Mouse (Mus musculus) c-Kit-positive CD71-negative TER-119-negative erythroid progenitor cells, embryonic 14.5 days (primary cell): ENCODE measurements around the gene Cars2.
A peak's percentile ranks its signal among the peaks of the same experiment; 100 is the strongest.
"Not testable (repeated sequence)": the region's sequence is repeated elsewhere in the genome, so short reads cannot be mapped to it uniquely, and the experiment has no call there.

ENCODE experiments used
- DNase-seq: peaks from one replicate; pipeline ENCODE4 v3.0.0-alpha.2; 2013; ENCODE audit warnings: low read depth

The Cars2 gene

DNA sequence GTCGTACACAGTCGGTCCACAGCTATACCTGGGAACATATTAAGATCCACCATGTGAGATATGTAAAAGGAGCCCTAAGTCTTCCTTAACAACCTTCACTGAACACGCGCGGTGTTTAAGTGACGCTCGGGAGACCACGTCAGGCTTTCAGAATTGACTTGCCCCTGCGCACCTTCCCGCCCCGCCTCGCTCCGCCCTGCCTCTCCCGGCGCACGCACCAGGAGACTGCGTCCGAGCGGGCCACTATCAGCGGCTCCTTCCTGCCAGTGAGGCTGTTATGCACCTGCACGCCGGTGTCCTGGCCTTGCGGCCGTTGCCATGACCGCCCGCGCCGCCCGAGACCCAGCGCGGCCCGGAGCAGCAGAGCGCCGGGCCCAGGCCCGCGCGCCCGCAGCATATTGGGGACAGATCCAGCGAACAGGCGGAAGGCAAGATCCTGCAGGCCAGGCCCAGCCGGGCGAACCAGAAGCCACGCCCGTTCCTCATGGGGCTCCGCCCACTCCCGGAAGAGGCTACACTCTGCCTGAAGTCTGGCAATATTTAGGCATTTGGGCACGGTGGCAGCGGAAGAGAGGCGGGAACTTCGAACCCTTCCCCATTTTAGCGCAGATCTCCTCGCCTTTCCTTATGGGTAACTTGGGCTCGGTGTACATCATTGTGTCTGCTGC lies at the start of gene Cars2:
Gene Cars2 (minus strand): TSS at position 503 of the 668 bp plus-strand sequence.
- DNase-seq = peak; percentile 88

DNA sequence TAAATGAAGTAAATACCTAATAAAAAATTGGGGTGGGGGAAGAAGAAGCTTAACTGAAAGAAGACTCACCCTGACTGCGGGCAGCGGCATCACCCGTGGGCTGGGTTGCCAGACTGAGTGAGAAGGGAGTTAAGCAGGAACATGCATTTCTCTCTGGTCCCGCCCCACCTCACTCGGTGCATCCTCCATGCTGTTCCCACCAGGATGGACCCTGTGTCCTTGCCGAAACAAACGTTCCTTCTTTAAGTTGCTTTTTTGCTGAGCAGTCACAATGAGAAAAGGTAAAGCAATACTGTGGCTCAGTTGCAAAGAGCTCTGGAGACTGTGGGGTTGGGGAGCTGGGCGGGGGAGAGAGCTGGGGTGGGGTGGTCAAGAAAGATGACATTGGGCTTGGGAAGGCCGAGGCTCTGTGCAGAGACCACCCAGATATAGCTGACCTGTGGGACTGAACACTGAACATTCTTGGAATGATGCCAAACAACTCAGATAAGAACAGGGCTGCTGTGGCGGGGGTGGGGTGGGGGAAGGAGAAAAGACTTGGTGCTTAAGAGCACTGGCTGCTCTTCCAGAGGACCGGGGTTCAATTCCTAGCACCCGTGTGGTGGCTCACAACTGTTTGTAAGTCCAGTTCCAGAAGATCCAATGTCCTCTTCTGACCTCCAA lies 42.8 kb upstream of the Cars2 start:
- no peak for DNase-seq

DNA sequence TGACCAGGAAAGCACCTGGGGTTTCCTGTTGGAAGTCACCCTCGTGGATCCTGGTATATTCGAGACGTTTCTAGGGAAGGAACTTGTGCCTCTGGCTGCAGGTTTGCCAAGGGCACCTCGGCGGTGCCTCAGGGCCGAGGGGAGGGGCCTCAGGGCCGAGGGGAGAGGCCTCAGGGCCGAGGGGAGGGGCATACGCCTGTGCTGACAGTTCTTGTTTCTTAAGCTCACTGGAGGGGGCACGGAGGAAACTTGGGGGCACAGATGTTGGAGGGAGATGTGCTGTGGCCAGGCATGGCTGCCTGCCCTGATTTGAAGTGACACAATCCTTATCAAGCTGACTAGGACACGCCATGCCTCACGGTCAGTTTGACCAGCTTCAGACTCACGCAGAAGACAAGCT lies 41.7 kb upstream of the Cars2 start:
- peak; percentile 36 for DNase-seq

DNA sequence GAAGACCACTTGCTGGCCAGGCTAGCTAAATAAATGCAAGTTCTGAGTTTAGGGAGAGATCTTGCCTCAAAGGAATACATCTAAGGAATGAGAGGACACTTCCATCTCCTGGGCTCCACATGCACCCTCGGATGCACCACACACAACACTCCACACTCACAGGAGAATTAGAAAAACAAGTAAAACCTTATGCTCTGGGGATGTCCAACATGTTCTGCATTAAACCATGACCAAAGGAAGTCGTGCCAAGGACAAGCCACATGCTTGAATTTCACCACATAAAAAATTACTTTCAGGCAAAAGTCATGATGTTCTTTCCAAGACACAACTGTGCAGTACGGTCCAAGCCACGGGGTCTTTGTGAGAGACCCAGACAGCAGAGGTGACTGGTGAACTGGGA lies 41.3 kb upstream of the Cars2 start:
- DNase-seq = no peak

DNA sequence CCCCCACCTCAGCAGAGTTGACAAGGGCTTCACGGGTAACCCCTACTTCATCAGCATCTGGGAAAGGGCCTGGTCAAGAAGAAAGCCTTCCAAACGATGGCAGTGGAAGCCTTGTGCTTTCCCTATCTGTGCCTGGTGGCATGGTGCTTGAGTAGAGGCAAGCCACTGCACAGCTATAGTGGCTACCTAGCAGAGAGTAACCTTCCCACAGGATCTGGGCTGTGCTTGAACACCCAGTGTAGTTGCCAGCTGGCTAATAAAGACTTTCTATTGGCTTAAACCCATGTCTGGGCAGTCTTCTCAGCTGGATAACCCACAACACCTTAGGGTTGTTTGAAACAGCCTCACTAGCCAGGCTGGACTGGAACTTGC lies 35.8 kb upstream of the Cars2 start:
- no peak for DNase-seq

DNA sequence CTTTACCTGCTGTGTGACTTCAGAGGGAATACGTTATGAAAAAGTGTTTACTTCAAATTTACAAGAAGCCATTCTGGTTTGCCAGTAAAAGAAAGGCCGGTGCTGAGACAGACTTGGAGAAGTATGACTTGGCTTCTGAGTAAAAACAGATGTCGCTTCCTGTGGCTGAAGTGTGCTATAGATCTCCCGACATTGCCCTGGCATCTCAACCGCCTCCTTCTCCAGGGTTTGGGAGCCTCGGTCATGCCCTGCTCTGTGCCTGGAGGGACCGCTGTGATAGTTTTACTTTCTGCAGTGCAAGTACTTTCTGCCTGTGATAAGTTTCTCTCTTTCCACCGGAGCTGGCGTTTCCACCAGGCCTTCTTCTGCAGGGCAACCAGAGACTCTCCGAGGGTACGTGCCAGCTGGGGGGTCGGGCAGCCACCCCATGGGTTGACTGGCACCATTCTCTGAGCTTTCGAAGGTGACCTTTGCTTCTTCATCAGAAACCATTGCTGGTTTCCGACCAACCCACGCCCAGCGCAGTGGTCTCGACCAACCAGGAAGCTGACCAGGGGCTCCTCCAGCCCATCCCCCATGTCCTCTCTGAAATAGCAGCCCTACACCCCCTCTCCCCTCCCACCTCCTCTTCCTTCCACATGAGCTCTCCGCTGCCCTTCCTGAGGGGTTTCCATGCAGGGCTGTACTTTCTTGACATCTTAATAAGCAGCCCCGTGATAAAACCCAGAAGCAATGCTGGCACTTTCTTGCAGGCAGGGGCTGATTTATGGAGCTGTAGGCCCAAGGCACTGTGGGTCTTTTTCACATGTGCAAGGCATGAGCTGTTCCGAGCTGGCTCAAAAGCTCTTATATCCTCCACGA lies 35.2 kb upstream of the Cars2 start:
- no peak for DNase-seq

DNA sequence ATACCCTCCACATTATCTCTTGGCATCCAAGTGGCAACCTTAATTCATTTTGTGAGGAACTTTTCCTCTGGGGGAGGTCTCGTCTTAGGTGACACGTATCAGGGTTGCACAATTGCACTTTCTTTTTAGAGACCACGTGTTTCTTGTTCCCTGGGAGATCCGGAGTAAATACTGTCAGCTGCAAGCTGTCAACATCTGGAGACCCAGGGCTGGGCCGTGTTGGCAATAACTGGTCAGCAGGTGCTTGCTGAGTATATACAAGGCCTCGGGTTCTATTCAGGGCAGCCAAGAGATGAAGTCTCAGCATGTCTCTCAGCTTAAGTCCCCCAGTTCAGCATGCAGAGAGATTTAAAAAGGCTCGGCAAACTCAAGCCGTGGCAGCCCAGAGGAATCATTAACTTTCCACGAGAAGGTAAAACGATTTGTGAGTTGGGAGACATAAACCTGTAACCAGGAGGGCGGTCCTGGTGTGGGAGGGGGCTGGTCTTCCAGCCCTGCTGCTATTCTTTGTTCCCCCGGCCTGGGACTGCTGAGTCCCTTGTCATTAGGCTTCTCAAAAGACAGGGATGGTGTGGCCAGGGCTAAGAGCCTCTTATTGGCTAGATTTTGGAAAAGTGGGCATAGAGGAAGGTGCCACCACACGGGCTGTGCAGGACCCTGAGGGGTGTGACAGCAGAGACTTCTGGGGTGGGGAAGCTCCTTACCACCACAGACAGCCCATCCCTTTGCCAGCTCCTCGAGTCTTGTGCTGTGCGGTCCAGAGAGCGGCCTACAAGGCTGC lies 25.2 kb upstream of the Cars2 start:
- DNase-seq = no peak

DNA sequence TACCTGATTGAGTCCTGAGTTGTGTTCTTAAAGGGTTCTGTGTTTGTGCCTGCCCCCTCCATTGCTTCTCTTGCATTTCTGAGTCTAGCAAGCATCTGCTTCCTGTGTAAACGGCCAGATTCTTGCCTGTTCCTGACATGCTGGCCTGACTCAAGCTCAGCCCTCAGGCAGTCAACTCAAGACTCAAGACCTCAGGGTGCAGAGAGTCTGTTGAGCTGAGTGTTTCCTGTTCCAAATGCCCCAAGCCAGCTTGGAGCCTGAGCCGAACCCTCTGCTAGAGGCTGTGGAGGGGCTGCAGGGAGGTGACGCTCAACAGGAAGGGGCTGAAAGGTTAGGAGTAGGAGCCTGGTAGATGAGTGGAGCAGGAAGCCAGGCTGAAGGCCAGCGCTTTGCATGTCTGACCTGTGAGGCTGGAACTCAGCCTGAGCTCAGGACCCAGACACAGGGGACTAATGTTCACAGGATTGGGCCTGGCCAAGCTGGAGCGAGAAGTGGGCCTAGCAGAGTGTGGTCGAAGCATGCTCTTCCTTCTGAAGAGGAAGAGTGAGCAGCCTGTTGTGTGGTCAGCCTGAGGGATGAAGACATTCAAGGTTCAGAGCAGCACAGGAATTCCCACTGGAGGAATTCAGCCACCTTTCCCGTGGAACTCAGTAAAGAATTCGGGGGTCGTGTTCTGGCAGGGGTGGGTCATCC lies 24.5 kb upstream of the Cars2 start:
- DNase-seq = no peak

DNA sequence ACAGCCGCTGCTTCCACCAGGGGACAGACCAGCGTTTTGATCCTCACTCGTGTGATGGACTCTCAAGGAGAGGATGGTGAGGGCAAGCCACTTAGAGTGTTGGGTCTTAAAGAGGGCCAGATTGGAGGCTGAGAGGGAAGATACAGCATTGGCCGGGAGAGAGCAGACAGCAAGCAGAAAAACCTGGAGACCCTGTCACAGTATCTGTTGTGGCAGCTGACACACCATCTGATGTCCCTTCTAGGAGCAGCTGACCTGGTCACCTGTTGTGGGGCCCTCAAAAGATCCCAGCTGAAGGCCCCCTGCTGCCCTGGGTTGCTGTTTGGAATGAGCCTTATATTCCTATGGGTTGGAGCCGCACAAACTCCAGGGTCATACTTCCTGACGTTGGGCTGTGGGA lies 21.8 kb upstream of the Cars2 start:
- no peak for DNase-seq

DNA sequence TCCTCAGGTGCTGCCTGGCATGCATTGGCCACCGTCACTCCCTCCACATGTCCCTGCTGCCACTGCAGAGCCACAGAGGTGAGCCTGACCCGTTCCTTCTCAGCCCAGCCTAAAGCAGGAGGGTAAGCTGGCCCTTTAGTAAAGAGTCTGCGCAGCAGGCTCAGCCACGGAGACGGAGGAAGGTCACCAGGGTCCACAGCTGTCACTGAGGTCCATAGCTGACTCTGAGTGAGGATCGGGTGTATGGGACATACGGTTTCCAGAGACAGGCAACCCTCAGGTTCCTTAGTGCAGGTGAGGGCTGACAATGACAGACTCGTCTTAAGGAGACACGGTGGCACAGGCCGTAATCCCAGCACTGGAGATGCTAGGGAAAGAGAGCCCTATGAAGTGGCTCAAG lies 21.4 kb upstream of the Cars2 start:
- no peak for DNase-seq

DNA sequence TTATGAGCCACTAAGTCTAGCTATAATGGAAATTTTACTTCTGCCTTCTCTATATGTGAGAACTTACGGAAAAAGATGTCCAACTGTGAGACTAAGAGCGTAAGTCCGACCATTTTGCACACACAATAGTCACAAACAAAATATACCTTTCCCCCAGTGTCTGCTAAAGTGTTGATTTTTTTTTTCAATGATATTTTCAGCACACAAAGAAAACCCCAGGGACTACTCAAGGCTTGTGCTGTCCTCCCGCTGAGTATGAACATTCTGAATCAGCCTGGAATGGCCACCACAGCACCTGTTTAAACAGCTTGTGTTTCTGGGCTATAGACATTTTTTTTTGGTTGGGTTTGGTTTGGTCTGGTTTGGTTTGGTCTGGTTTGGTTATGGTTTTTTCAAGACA lies 20.2 kb upstream of the Cars2 start:
- DNase-seq = no peak

DNA sequence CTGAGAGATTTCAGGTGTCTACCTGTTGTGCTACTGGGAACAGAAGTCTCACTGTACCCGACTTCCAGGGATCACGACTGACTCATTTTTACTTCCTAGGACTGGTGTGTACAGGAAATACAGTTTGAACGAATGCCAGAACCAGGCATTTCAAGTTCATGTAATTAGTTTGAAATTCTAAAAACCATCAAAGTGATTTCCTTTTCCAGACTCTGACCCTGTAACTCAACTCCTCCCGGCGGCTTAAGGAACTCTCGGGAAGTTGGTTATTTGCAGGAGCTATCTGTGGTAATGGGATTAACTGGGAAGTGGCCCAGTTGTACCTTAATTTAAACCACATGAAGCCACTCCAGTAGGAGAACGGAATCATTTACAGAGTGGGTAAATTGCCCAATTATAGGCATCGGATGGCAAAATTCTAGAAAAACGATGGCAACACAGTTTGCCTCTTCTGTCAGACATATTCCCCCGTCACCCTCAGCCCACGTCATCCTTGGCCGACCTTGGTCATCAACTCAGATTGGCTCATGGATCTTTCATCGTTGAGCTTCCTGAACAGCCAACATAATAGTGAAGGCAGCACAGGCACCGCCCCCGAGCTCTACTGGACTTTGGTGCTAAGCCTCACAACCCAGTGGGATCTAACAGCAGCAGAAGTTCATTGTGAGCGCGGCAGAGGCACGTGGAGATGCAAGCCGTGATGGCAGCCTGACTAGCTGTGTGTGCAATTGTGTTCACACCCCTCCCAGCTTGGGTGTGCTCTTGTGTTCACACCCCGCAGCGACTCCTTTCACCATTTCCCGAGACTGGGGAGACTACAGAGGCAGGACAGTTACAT lies 18.9 kb upstream of the Cars2 start:
- no peak for DNase-seq

DNA sequence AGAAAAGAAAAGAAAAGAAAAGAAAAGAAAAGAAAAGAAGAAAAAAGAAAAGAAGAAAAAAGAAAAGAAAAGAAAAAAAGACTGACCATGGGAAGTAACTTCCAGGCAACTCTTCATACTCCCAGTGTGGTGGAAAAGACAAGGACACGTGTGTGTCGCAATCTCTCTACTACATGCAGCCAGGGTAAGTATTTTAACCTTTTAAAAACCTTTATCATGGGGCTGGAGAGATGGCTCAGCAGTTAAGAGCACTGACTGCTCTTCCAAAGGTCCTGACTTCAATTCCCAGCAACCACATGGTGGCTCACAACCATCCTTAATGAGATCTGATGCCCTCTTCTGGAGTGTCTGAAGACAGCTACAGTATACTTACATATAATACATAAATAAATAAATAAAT lies 17.6 kb upstream of the Cars2 start:
- DNase-seq = not testable (repeated sequence)

DNA sequence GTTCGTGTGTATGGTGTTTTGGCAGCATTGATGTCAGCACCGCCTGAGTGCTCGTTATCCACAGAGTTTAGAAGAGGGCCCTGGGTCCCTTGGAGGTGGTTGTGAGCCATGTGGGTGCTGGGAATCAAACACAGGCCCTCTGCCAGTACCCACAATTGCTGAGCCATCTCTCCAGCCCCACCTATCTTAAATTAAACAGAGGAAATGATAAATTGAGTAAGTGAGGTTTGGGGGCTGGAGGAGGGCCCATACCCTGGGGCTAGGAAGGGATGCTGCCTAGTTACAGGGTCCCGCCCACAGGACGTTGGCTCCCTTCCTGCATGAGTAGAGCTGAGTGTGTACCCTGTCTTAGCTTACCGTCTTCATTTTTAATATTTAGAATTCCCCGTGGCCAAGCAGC lies 14.1 kb upstream of the Cars2 start:
- DNase-seq = no peak

DNA sequence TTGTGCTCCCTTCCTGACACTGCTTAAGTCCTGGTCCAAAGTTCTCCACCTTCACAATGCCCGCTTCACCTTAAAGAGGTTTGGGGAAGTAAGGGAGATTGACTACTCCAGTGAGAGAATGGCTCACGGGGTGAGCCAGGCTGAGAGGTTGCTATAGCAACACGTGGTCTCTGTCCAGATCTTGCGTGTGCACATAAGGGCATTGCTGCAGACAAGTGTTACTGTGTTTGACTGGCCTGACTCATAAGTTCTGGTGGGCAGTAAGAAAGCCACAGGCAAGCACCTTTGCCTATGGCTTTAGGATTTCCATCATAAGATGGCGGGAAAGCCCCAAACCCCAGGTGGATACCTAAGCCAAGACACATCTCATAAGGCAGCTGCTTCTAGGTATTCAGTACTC lies 13.7 kb upstream of the Cars2 start:
- no peak for DNase-seq

DNA sequence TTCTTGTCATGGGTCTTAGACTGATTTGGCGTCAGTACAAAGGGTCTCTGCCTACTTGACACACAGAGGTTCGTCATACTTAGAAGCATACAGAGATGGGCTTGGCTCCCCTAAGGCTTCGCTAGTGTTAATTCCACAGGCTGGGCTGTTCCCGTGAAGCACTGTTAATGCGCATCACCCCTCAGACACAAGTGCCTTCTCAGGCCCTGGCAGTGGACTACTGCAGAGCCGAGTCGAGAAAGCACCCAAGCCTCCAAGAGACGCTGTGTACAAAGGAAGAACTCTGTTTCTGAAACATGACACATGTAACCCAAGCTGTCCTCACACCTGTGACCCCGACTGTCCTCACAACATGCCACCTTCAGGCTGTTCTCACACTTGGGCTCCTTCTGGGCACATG lies 9.6 kb upstream of the Cars2 start:
- no peak for DNase-seq

DNA sequence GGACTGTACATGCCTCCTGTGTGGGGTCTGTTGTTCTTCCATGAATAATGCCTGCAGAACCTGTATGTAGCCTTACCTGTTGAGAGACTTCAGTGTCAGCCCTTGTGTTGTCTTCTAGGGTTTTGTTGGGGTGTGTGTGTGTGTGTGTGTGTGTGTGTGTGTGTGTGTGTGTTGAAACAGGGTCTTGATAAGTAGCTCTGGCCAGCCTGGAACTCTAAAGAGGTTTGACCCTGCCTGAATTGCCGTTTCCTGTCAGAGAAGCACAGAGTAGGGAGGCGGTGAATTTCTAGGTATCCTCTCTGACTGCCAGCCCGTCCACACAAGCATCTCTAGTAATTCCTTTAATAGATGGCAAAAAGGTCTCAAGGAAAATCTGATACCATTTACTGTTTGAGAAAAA lies 8.9 kb upstream of the Cars2 start:
- DNase-seq = no peak

DNA sequence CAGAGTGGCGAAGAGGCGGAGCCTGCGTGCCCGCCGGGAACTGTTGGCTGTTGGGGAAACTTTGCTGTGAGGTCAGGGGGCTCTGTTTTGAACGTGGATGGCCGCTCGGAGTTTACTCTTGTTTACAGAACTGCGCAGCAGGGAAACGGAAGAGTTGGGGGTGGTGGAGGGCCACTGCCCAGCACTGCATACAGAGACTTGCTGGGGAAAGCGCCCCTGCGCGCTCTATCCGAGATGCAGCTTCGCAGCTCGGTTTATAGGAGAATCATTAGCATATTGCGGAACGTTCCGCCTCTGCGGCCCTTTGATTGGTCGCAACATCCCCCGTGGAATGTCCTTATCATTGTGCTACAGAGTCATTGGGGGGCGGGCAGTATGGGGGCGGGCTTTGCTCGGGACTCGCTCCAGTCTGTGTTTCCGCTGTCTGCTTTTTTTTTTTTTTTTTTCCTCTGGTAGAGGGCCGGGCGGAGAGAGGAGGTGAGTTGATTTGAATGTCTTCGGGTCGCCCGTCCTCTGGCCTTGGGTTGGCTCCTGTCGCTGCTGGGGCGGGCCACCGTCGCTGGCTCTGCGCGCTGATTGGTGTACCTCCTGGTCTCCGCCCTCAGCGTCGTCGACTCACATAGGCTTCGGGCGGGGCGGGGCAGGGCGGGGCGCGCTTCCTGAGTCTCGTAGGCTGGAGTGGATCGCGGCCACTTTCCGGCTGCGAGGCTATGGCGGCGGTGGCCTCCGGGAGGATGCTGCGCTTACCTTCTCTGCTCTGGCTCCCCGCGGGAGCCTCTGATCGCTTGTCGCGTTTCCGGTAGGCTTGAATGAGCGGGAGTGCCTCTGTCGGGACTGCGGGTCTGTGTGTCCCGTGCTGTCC lies 7.4 kb upstream of the Cars2 start:
- peak; percentile 95 for DNase-seq

DNA sequence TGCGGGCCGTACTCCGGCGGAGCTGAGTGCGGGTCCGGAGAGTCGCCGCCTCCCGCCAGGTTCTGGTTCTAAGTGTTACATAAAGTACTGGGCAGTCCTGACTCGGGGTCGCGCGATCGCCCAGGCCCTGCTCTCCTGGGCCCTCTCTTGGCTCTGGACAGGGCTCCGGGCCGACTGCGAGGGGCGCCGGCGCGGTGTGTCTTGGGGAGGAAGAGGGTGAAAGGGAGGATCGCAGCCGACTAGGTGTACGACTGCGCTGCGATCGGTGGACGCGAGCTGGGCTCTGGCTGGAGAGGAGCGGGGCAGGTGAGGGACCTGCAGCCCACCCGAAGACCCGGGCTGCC lies 6.8 kb upstream of the Cars2 start:
- DNase-seq = no peak
